Mouse (Mus musculus) liver, embryonic 14.5 days (tissue): ENCODE data around the gene Sat2.
A peak's percentile ranks its signal among the peaks of the same experiment; 100 is the strongest.

Source experiments
- CTCF ChIP-seq: IDR thresholded peaks from 2 replicates; pipeline ENCODE4 v1.5.1; 2016; ENCODE audit warnings: antibody characterized with exemption, low read depth, control low read depth
- EP300 ChIP-seq: IDR thresholded peaks from 2 replicates; pipeline ENCODE4 v1.6.1; 2016; ENCODE audit warnings: antibody characterized with exemption, low read depth

DNA sequence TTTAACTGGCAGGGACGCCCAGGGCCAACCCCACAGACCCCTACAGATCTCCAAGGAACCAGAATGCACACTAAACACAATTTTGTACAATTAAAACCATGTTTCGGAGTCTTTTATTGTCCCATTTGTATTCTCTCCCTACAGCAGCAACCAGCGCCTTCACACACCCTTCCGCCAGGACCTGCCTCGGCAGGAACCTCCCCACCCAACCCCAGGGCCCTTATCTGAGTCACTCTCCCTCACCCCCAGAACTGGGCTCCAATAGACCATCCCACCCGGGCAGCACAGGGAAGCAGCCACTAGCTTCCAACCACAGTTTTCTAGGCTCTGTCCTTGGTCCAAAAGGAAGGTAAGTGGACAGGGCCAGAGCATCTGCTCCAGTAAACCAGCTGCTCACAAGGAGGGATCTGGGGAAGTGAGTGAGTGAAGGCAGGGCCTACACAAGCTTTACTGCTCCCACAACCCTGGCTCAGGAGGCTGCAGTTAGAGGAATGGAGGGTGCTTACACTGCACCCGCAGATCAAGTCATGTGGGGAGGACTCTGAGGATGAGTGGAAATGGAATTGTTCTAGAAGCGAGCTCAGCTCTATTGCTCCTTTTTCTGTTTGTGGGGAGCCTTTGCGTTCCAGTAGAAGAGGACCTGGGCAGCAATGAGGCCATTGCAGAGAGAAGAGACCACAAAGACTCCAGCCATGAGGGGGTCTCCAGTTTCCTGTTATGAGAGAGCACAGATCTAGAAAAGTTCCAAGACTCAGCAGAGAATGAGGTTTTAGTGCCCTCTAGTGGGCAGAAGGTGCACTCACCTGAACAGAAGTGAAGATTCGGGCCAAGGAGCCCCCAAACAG is 35.0 kb downstream of the Sat2 start:
- peak; percentile 88 for TF ChIP-seq CTCF
- TF ChIP-seq EP300 = no peak
